Mouse (Mus musculus) heart, adult 18-20 months (tissue): ENCODE measurements around the gene Gm20824. TPM values are rescaled to one million over a fixed set of nuclear protein-coding genes. Genes with fewer than 3 reads are reported as not detected.
"Not testable (repeated sequence)": the region's sequence is repeated elsewhere in the genome, so short reads cannot be mapped to it uniquely, and the experiment has no call there.

ENCODE experiments used
- DNase-seq, 2 experiments: peaks; one replicate each; pipeline ENCODE4 v3.0.0; 2021 to 2022; ENCODE audit warnings: mixed read lengths in 1 of 2
- long read RNA-seq, 2 experiments: library from polyadenylated mRNA; stranded (forward); transcript quantifications; one replicate each; pipeline ENCODE4 v2.0.0; 2021
- total RNA-seq, 2 experiments: library from RNA; stranded (reverse); gene quantifications; 2 replicates each; pipeline ENCODE4 v1.2.3; 2021

Gene Gm20824
- not detected for total RNA-seq
- long read RNA-seq, experiment 1 = 0 reads
- long read RNA-seq, experiment 2 = 0 reads

- not testable (repeated sequence) for DNase-seq
Measured at GRCm38 (mm10) chrY:8257607-8258006, at the start of gene Gm20824. TSS of gene Gm20824 (plus strand) at chrY:8257907.

Other genes starting within 250 kb of the Gm20824 start
- gene Gm20825, start 186.4 kb upstream of the Gm20824 start, total RNA-seq = not detected